Mouse (Mus musculus) bone marrow macrophage, adult 2 months (primary cell): Measurements from ENCODE around the gene Mvb12a.

Experiments
- CTCF ChIP-seq: IDR thresholded peaks from 2 replicates; pipeline ENCODE4 v1.5.1; 2012; ENCODE audit warnings: low read depth, mild to moderate bottlenecking, low read length, moderate library complexity
- POLR2A ChIP-seq: IDR thresholded peaks from 2 replicates; pipeline ENCODE4 v1.6.1; 2012; ENCODE audit warnings: mild to moderate bottlenecking, low read depth, low read length, borderline replicate concordance

- no peak for TF ChIP-seq CTCF
- TF ChIP-seq POLR2A: no peak
Measured at GRCm38 (mm10) chr8:71516786-71517185, 25.9 kb upstream of the Mvb12a start.
